ENCODE assay signal across 8 mouse cellular contexts in the genomic region with DNA sequence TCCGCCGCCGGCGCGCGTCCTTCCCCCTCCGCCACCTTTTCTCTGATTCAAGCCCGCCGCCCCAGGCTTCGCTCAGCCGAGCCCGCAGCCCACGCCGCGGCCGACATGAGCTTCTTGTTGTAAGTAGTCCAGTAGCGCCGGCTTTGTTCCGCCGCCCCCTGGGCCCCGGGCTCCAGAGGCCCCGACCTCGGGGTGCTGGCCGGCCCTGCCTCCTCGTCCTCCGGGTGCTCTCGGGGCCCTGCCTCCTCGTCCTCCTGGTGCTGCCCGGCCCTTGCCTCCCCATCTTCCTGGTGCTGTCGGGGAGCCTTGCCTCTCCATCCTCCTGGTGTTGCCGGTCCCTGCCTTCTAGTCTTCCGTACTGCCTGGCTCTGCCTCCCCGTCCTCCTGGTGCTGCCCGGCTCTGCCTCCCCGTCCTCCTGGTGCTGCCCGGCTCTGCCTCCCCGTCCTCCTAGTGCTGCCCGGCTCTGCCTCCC. TPM values are rescaled to one million over a fixed set of nuclear protein-coding genes. Genes with fewer than 3 reads are reported as not detected.
DNase-seq lines count a peak whose midpoint lies in the region; ATAC-seq and TF ChIP-seq lines count a peak whose summit lies in the region.

No protein-coding gene starts in this region.

- no peaks in the 10 kb centered on the region for H3K9me3 ChIP-seq in kidney, postnatal 0 days (replicated peaks; ENCODE audit: low read length)
- no peaks in the 10 kb centered on the region for H3K9me3 ChIP-seq in hindbrain, embryonic 14.5 days (ENCODE audit: control insufficient read depth, low read length)
- H3K9me3 ChIP-seq in midbrain, embryonic 15.5 days = no peaks in the 10 kb centered on the region

- H3K4me3 ChIP-seq in kidney, postnatal 0 days (replicated peaks; ENCODE audit: low read depth, low read length) = peak overlapping the region; percentile 93
- H3K4me3 ChIP-seq in cortical plate, adult 2 months (ENCODE audit: insufficient read depth, low read length) = peak overlapping the region; percentile 68
- H3K4me3 ChIP-seq in hindbrain, embryonic 14.5 days (replicated peaks; ENCODE audit: low read length) = peak overlapping the region; percentile 56
- H3K4me3 ChIP-seq in midbrain, embryonic 15.5 days = peak overlapping the region; percentile 76

- H3K4me2 ChIP-seq in kidney, postnatal 0 days (ENCODE audit: low read length) = peak overlapping the region; percentile 96
- peak overlapping the region; percentile 74 for H3K4me2 ChIP-seq in hindbrain, embryonic 14.5 days (replicated peaks)
- peak overlapping the region; percentile 88 for H3K4me2 ChIP-seq in midbrain, embryonic 15.5 days

- DNase-seq in kidney, postnatal 0 days (ENCODE audit: low spot score) = peak; percentile 46
- no peak for DNase-seq in kidney, postnatal 10 days
- DNase-seq in hindbrain, embryonic 14.5 days (ENCODE audit: low spot score) = no peak
- no peak for DNase-seq in left cerebral cortex, postnatal 14 days (ENCODE audit: low spot score in 2 of 2)
- DNase-seq in cerebellum, postnatal 10 days = no peak
- no peak for DNase-seq in urinary bladder, postnatal 14 days (ENCODE audit: low spot score)

- ATAC-seq in kidney, postnatal 0 days (replicated peaks; ENCODE audit: low FRiP score, low read depth) = peak; percentile 64
- ATAC-seq in hindbrain, embryonic 14.5 days (ENCODE audit: low FRiP score) = peak; percentile 83
- ATAC-seq in midbrain, embryonic 15.5 days (replicated peaks) = peak; percentile 83

- H3K36me3 ChIP-seq in kidney, postnatal 0 days (ENCODE audit: insufficient read depth, low read length) = no peaks in the 10 kb centered on the region
- H3K36me3 ChIP-seq in hindbrain, embryonic 14.5 days (replicated peaks; ENCODE audit: control insufficient read depth, insufficient read depth) = no peaks in the 10 kb centered on the region
- no peaks in the 10 kb centered on the region for H3K36me3 ChIP-seq in midbrain, embryonic 15.5 days (replicated peaks)

- H3K27me3 ChIP-seq in kidney, postnatal 0 days (ENCODE audit: insufficient read depth, low read length) = no peaks in the 10 kb centered on the region
- H3K27me3 ChIP-seq in hindbrain, embryonic 14.5 days (ENCODE audit: control insufficient read depth, insufficient read depth, low read length) = no peaks in the 10 kb centered on the region
- H3K27me3 ChIP-seq in midbrain, embryonic 15.5 days (replicated peaks) = no peaks in the 10 kb centered on the region

- peak overlapping the region; percentile 97 for H3K27ac ChIP-seq in kidney, postnatal 0 days
- H3K27ac ChIP-seq in cortical plate, adult 2 months (ENCODE audit: insufficient read depth, low read length) = peak overlapping the region; percentile 96
- H3K27ac ChIP-seq in hindbrain, embryonic 14.5 days = peak overlapping the region; percentile 86
- H3K27ac ChIP-seq in midbrain, embryonic 15.5 days = peak overlapping the region; percentile 90

- no peak for TF ChIP-seq POLR2A in cortical plate, adult 2 months (IDR thresholded peaks at IDR 0.05; ENCODE audit: extremely low read depth, insufficient read depth, low read length)

- H3K9ac ChIP-seq in kidney, postnatal 0 days (ENCODE audit: low read depth, low read length) = peak overlapping the region; percentile 90
- H3K9ac ChIP-seq in hindbrain, embryonic 14.5 days = peak overlapping the region; percentile 79
- H3K9ac ChIP-seq in midbrain, embryonic 15.5 days = peak overlapping the region; percentile 90

- under 1% methylated on average over 31 of the region's 38 CpGs for WGBS in kidney, postnatal 0 days
- WGBS in hindbrain, embryonic 14.5 days = under 1% methylated on average over 37 of the region's 38 CpGs
- WGBS in midbrain, embryonic 15.5 days = under 1% methylated on average over 36 of the region's 38 CpGs

- no peak for TF ChIP-seq CTCF in kidney, postnatal 0 days (IDR thresholded peaks at IDR 0.05; ENCODE audit: low read depth)
- TF ChIP-seq CTCF in cortical plate, adult 2 months (IDR thresholded peaks at IDR 0.05; ENCODE audit: extremely low read depth, insufficient read depth, low read length) = no peak

- intact Hi-C loops in left cerebral cortex, postnatal 14 days (cut with DNase I) = loop anchor here (2.0 to 5.0 kb wide), 2 partner anchors 41 to 46 kb away; a partner anchor contains a TSS

- peaks cover 4% of the 10 kb centered on the region; the same call in 1 of the 2 replicates for H3K4me1 ChIP-seq in kidney, postnatal 0 days (replicated peaks; ENCODE audit: insufficient read depth, low read length)
- H3K4me1 ChIP-seq in cortical plate, adult 2 months (ENCODE audit: control insufficient read depth, insufficient read depth, low read length) = peaks cover 8% of the 10 kb centered on the region; the same call in 1 of the 2 replicates
- peaks cover 21% of the 10 kb centered on the region for H3K4me1 ChIP-seq in hindbrain, embryonic 14.5 days (replicated peaks; ENCODE audit: control insufficient read depth, insufficient read depth, low read length)
- peaks cover 32% of the 10 kb centered on the region for H3K4me1 ChIP-seq in midbrain, embryonic 15.5 days

RNA-seq across cellular contexts. Expression of a gene that starts 0.4 kb away (rescaled TPM):
- polyA plus RNA-seq in kidney, postnatal 0 days (2015; fragmentation: Nextera tagmentation; extraction: Ambion mirVana) = 8.7 and 9.1 TPM in 2 replicates
- polyA plus RNA-seq in cortical plate, adult 2 months (2012; rRNA removed) = 11.4 and 11.9 TPM in 2 replicates
- 14.1 and 14.6 TPM in 2 replicates for polyA plus RNA-seq in hindbrain, embryonic 14.5 days (2014; fragmentation: Nextera tagmentation; extraction: Ambion mirVana)
- polyA plus RNA-seq in midbrain, embryonic 15.5 days (2015; fragmentation: Nextera tagmentation; extraction: Ambion mirVana) = 9.5 and 9.7 TPM in 2 replicates
- 10 to 100 TPM; 30.8 to 32.8 TPM for total RNA-seq in left cerebral cortex, postnatal 14 days (2021)

RNA-seq across cellular contexts. Expression of a gene that starts 43.8 kb away (rescaled TPM):
- polyA plus RNA-seq in kidney, postnatal 0 days (2015; fragmentation: Nextera tagmentation; extraction: Ambion mirVana) = 20.3 and 25.8 TPM in 2 replicates
- polyA plus RNA-seq in cortical plate, adult 2 months (2012; rRNA removed) = 15.7 and 16.6 TPM in 2 replicates
- polyA plus RNA-seq in hindbrain, embryonic 14.5 days (2014; fragmentation: Nextera tagmentation; extraction: Ambion mirVana) = 51.6 and 53.7 TPM in 2 replicates
- polyA plus RNA-seq in midbrain, embryonic 15.5 days (2015; fragmentation: Nextera tagmentation; extraction: Ambion mirVana) = 50.5 and 50.9 TPM in 2 replicates
- total RNA-seq in left cerebral cortex, postnatal 14 days (2021) = 10 to 100 TPM; 18.2 to 19.2 TPM

RNA-seq across cellular contexts. Expression of a gene that starts 45.1 kb away (rescaled TPM):
- polyA plus RNA-seq in kidney, postnatal 0 days (2015; fragmentation: Nextera tagmentation; extraction: Ambion mirVana) = 82.0 and 82.7 TPM in 2 replicates
- polyA plus RNA-seq in cortical plate, adult 2 months (2012; rRNA removed) = 80.1 and 80.6 TPM in 2 replicates
- 68.5 and 79.1 TPM in 2 replicates for polyA plus RNA-seq in hindbrain, embryonic 14.5 days (2014; fragmentation: Nextera tagmentation; extraction: Ambion mirVana)
- 57.7 and 63.6 TPM in 2 replicates for polyA plus RNA-seq in midbrain, embryonic 15.5 days (2015; fragmentation: Nextera tagmentation; extraction: Ambion mirVana)
- 100 to 1,000 TPM in 1 of 2 experiments, 10 to 100 TPM in 1; 94.5 to 106 TPM for total RNA-seq in left cerebral cortex, postnatal 14 days (2021)
